Mouse (Mus musculus): ENCODE results near the gene Ercc6l. TPM values are rescaled to one million over a fixed set of nuclear protein-coding genes. Genes with fewer than 3 reads are reported as not detected.

The Ercc6l gene
- total RNA-seq, 1 experiment = 19.3 TPM

- no peaks in the 10 kb centered on the region for H3K9me3 ChIP-seq (ENCODE audit: control insufficient read depth, insufficient read depth, low read depth, low read length)
- DNase-seq (ENCODE audit: low read depth, low spot score) = no peak
- in situ Hi-C loops (cut with MboI; ENCODE audit: low sequenced_read_pairs in 2 of 2, unreplicated experiment in 2 of 2) = no loop called here
Observed at GRCm38 (mm10) chrX:102163096-102163495, 6.2 kb upstream of the Ercc6l start.

GRCm38 (mm10) chrX:102160528-102160927 is 3.6 kb upstream of the Ercc6l start:
- H3K9me3 ChIP-seq (ENCODE audit: control insufficient read depth, insufficient read depth, low read depth, low read length) = no peaks in the 10 kb centered on the region
- H3K4me1 ChIP-seq (ENCODE audit: control insufficient read depth in 2 of 2, insufficient read depth in 2 of 2, low read length in 2 of 2, poor library complexity in 1 of 2) = no peaks in the 10 kb centered on the region
- H3K9ac ChIP-seq (ENCODE audit: insufficient read depth, low read depth, low read length, poor library complexity, severe bottlenecking) = no peak overlapping the region
- no peak for TF ChIP-seq CHD2 (IDR thresholded peaks at IDR 0.05; ENCODE audit: low read depth, low read length)
- TF ChIP-seq ZNF384 (IDR thresholded peaks at IDR 0.05; ENCODE audit: low read depth, low read length) = no peak
- TF ChIP-seq MAFK (IDR thresholded peaks at IDR 0.05; ENCODE audit: insufficient read depth, low read depth, low read length) = no peak
- no peak for TF ChIP-seq ZC3H11A (IDR thresholded peaks at IDR 0.05; ENCODE audit: borderline replicate concordance, low read depth, low read length)
- no peak for TF ChIP-seq HCFC1 (IDR thresholded peaks at IDR 0.05; ENCODE audit: borderline replicate concordance, insufficient read depth, low read length)
- no peaks in the 10 kb centered on the region for H3K36me3 ChIP-seq (ENCODE audit: control insufficient read depth, insufficient read depth, low read length, poor library complexity, severe bottlenecking)
- no peak overlapping the region for H3K27ac ChIP-seq (ENCODE audit: insufficient read depth, low read depth, low read length, poor library complexity, severe bottlenecking)
- no peak overlapping the region for H3K4me3 ChIP-seq (ENCODE audit: insufficient read depth in 1 of 2, low read depth in 1 of 2, low read length in 2 of 2, poor library complexity in 1 of 2, severe bottlenecking in 1 of 2)
- no peak for DNase-seq (ENCODE audit: low read depth, low spot score)
- in situ Hi-C loops (cut with MboI; ENCODE audit: low sequenced_read_pairs in 2 of 2, unreplicated experiment in 2 of 2) = no loop called here

More at GRCm38 (mm10) chrX:102163096-102163495, 6.2 kb upstream of the Ercc6l start:
- no peak overlapping the region for H3K4me3 ChIP-seq (ENCODE audit: insufficient read depth in 1 of 2, low read depth in 1 of 2, low read length in 2 of 2, poor library complexity in 1 of 2, severe bottlenecking in 1 of 2)
- TF ChIP-seq HCFC1 (IDR thresholded peaks at IDR 0.05; ENCODE audit: borderline replicate concordance, insufficient read depth, low read length) = no peak
- no peak for TF ChIP-seq MAFK (IDR thresholded peaks at IDR 0.05; ENCODE audit: insufficient read depth, low read depth, low read length)
- no peak for TF ChIP-seq ZNF384 (IDR thresholded peaks at IDR 0.05; ENCODE audit: low read depth, low read length)
- no peak for TF ChIP-seq CHD2 (IDR thresholded peaks at IDR 0.05; ENCODE audit: low read depth, low read length)
- TF ChIP-seq ZC3H11A (IDR thresholded peaks at IDR 0.05; ENCODE audit: borderline replicate concordance, low read depth, low read length) = no peak
- no peak overlapping the region for H3K27ac ChIP-seq (ENCODE audit: insufficient read depth, low read depth, low read length, poor library complexity, severe bottlenecking)
- no peak overlapping the region for H3K9ac ChIP-seq (ENCODE audit: insufficient read depth, low read depth, low read length, poor library complexity, severe bottlenecking)
- no peaks in the 10 kb centered on the region for H3K36me3 ChIP-seq (ENCODE audit: control insufficient read depth, insufficient read depth, low read length, poor library complexity, severe bottlenecking)
- H3K4me1 ChIP-seq (ENCODE audit: control insufficient read depth in 2 of 2, insufficient read depth in 2 of 2, low read length in 2 of 2, poor library complexity in 1 of 2) = no peaks in the 10 kb centered on the region

GRCm38 (mm10) chrX:102159778-102160177 is 2.9 kb upstream of the Ercc6l start:
- Histone ChIP-seq H3K27ac (ENCODE audit: insufficient read depth, low read depth, low read length, poor library complexity, severe bottlenecking) (no peak overlapping the region), H3K9ac (ENCODE audit: insufficient read depth, low read depth, low read length, poor library complexity, severe bottlenecking) (no peak overlapping the region), H3K9me3 (ENCODE audit: control insufficient read depth, insufficient read depth, low read depth, low read length) (no peaks in the 10 kb centered on the region), H3K4me1 (ENCODE audit: control insufficient read depth in 2 of 2, insufficient read depth in 2 of 2, low read length in 2 of 2, poor library complexity in 1 of 2) (no peaks in the 10 kb centered on the region), H3K4me3 (ENCODE audit: insufficient read depth in 1 of 2, low read depth in 1 of 2, low read length in 2 of 2, poor library complexity in 1 of 2, severe bottlenecking in 1 of 2) (no peak overlapping the region), H3K36me3 (ENCODE audit: control insufficient read depth, insufficient read depth, low read length, poor library complexity, severe bottlenecking) (no peaks in the 10 kb centered on the region)
- in situ Hi-C loops (cut with MboI; ENCODE audit: low sequenced_read_pairs in 2 of 2, unreplicated experiment in 2 of 2) = no loop called here
- DNase-seq (ENCODE audit: low read depth, low spot score) = no peak
- no peak for TF ChIP-seq HCFC1 (IDR thresholded peaks at IDR 0.05; ENCODE audit: borderline replicate concordance, insufficient read depth, low read length)
- TF ChIP-seq CHD2 (IDR thresholded peaks at IDR 0.05; ENCODE audit: low read depth, low read length) = no peak
- TF ChIP-seq MAFK (IDR thresholded peaks at IDR 0.05; ENCODE audit: insufficient read depth, low read depth, low read length) = no peak
- no peak for TF ChIP-seq ZC3H11A (IDR thresholded peaks at IDR 0.05; ENCODE audit: borderline replicate concordance, low read depth, low read length)
- TF ChIP-seq ZNF384 (IDR thresholded peaks at IDR 0.05; ENCODE audit: low read depth, low read length) = no peak

- peak overlapping the region; percentile 3; the same call in 1 of the 2 replicates for H3K27ac ChIP-seq (ENCODE audit: insufficient read depth, low read depth, low read length, poor library complexity, severe bottlenecking)
- in situ Hi-C loops (cut with MboI; ENCODE audit: low sequenced_read_pairs in 2 of 2, unreplicated experiment in 2 of 2) = no loop called here
- H3K9me3 ChIP-seq (ENCODE audit: control insufficient read depth, insufficient read depth, low read depth, low read length) = no peaks in the 10 kb centered on the region
- no peak for DNase-seq (ENCODE audit: low read depth, low spot score)
- no peak for TF ChIP-seq HCFC1 (IDR thresholded peaks at IDR 0.05; ENCODE audit: borderline replicate concordance, insufficient read depth, low read length)
- TF ChIP-seq ZC3H11A (IDR thresholded peaks at IDR 0.05; ENCODE audit: borderline replicate concordance, low read depth, low read length) = no peak
- TF ChIP-seq CHD2 (IDR thresholded peaks at IDR 0.05; ENCODE audit: low read depth, low read length) = no peak
- TF ChIP-seq ZNF384 (IDR thresholded peaks at IDR 0.05; ENCODE audit: low read depth, low read length) = no peak
- TF ChIP-seq MAFK (IDR thresholded peaks at IDR 0.05; ENCODE audit: insufficient read depth, low read depth, low read length) = no peak
- H3K36me3 ChIP-seq (ENCODE audit: control insufficient read depth, insufficient read depth, low read length, poor library complexity, severe bottlenecking) = no peaks in the 10 kb centered on the region
- H3K4me3 ChIP-seq (ENCODE audit: insufficient read depth in 1 of 2, low read depth in 1 of 2, low read length in 2 of 2, poor library complexity in 1 of 2, severe bottlenecking in 1 of 2) = peak overlapping the region; percentile 49 to 65
- H3K9ac ChIP-seq (ENCODE audit: insufficient read depth, low read depth, low read length, poor library complexity, severe bottlenecking) = peak overlapping the region; percentile 58
- no peaks in the 10 kb centered on the region for H3K4me1 ChIP-seq (ENCODE audit: control insufficient read depth in 2 of 2, insufficient read depth in 2 of 2, low read length in 2 of 2, poor library complexity in 1 of 2)
Observed at GRCm38 (mm10) chrX:102157423-102157791, 516 bp upstream of the Ercc6l start.

GRCm38 (mm10) chrX:102141157-102141556 is 15.7 kb downstream of the Ercc6l start:
- no peaks in the 10 kb centered on the region for H3K4me1 ChIP-seq (ENCODE audit: control insufficient read depth in 2 of 2, insufficient read depth in 2 of 2, low read length in 2 of 2, poor library complexity in 1 of 2)
- in situ Hi-C loops (cut with MboI; ENCODE audit: low sequenced_read_pairs in 2 of 2, unreplicated experiment in 2 of 2) = no loop called here
- H3K9me3 ChIP-seq (ENCODE audit: control insufficient read depth, insufficient read depth, low read depth, low read length) = no peaks in the 10 kb centered on the region
- no peak for DNase-seq (ENCODE audit: low read depth, low spot score)
- TF ChIP-seq MAFK (IDR thresholded peaks at IDR 0.05; ENCODE audit: insufficient read depth, low read depth, low read length) = no peak
- no peak for TF ChIP-seq ZC3H11A (IDR thresholded peaks at IDR 0.05; ENCODE audit: borderline replicate concordance, low read depth, low read length)
- no peak for TF ChIP-seq CHD2 (IDR thresholded peaks at IDR 0.05; ENCODE audit: low read depth, low read length)
- TF ChIP-seq ZNF384 (IDR thresholded peaks at IDR 0.05; ENCODE audit: low read depth, low read length) = no peak
- TF ChIP-seq HCFC1 (IDR thresholded peaks at IDR 0.05; ENCODE audit: borderline replicate concordance, insufficient read depth, low read length) = no peak
- H3K27ac ChIP-seq (ENCODE audit: insufficient read depth, low read depth, low read length, poor library complexity, severe bottlenecking) = no peak overlapping the region
- no peak overlapping the region for H3K9ac ChIP-seq (ENCODE audit: insufficient read depth, low read depth, low read length, poor library complexity, severe bottlenecking)
- peaks cover 15% of the 10 kb centered on the region for H3K36me3 ChIP-seq (ENCODE audit: control insufficient read depth, insufficient read depth, low read length, poor library complexity, severe bottlenecking)
- H3K4me3 ChIP-seq (ENCODE audit: insufficient read depth in 1 of 2, low read depth in 1 of 2, low read length in 2 of 2, poor library complexity in 1 of 2, severe bottlenecking in 1 of 2) = no peak overlapping the region
